Mouse (Mus musculus) kidney, adult 8-10 months (tissue): ENCODE data around the gene Rhox4e.
"Not testable (repeated sequence)": the region's sequence is repeated elsewhere in the genome, so short reads cannot be mapped to it uniquely, and the experiment has no call there.

Source experiments
- DNase-seq, 2 experiments: peaks; one replicate each; pipeline ENCODE4 v3.0.0; 2022

Gene Rhox4e

GRCm38 (mm10) chrX:37557112-37557511 is at the start of gene Rhox4e:
Rhox4e (plus strand) TSS chrX:37557412.
- not testable (repeated sequence) for DNase-seq

- not testable (repeated sequence) for DNase-seq
Measured at GRCm38 (mm10) chrX:37514059-37514458, 43.2 kb upstream of the Rhox4e start, which contains the start of gene Rhox4d. Rhox4d (plus strand) TSS chrX:37514359.

- DNase-seq: not testable (repeated sequence)
Measured at GRCm38 (mm10) chrX:37530152-37530551, 27.1 kb upstream of the Rhox4e start, which contains the start of gene Rhox2e. Rhox2e (plus strand) TSS chrX:37530452.

GRCm38 (mm10) chrX:37541719-37542118 is 15.5 kb upstream of the Rhox4e start, which contains the start of gene Rhox3e:
Rhox3e (plus strand) TSS chrX:37542019.
- DNase-seq: not testable (repeated sequence)

GRCm38 (mm10) chrX:37571105-37571504 is 13.9 kb downstream of the Rhox4e start, which contains the start of gene Rhox2f:
Rhox2f (plus strand) TSS chrX:37571405.
- DNase-seq: not testable (repeated sequence)

- DNase-seq: not testable (repeated sequence)
Measured at GRCm38 (mm10) chrX:37572638-37573037, 15.4 kb downstream of the Rhox4e start.

GRCm38 (mm10) chrX:37580692-37581091 is 23.5 kb downstream of the Rhox4e start, which contains the start of gene Rhox3f:
Rhox3f (plus strand) TSS chrX:37580992.
- DNase-seq: not testable (repeated sequence)

- DNase-seq: not testable (repeated sequence)
Measured at GRCm38 (mm10) chrX:37607604-37608003, 50.4 kb downstream of the Rhox4e start, which contains the start of gene Rhox4f. Rhox4f (minus strand) TSS chrX:37607704.
